Mouse (Mus musculus) left cerebral cortex, adult 6 months (tissue): ENCODE results near the gene Snx5. TPM values are rescaled to one million over a fixed set of nuclear protein-coding genes. Genes with fewer than 3 reads are reported as not detected.

ENCODE experiments used
- long read RNA-seq, 2 experiments: library from polyadenylated mRNA; unstranded; transcript quantifications; one replicate each; pipeline ENCODE4 v2.0.0; 2019 to 2020
- polyA plus RNA-seq: library from polyadenylated mRNA; unstranded; fragments of <200 nt; fragmentation: Nextera tagmentation; gene quantifications from 2 replicates; pipeline ENCODE4 v1.2.3, GENCODE M21; 2021

Gene Snx5
- polyA plus RNA-seq = 100.0 and 131 TPM in 2 replicates
- long read RNA-seq, experiment 1, transcript Snx5-201 (13 exons, 2,419 nt) = major isoform, 770 of 1,030 reads
- long read RNA-seq, experiment 1, transcript Snx5-202 (14 exons, 2,512 nt) = minor isoform, 170 of 1,030 reads
- long read RNA-seq, experiment 1, partial matches to known transcripts = 35 of 1,030 reads
- long read RNA-seq, experiment 1, other reads (novel, unspliced or antisense) = 55 of 1,030 reads
- long read RNA-seq, experiment 2, transcript Snx5-202 (14 exons, 2,512 nt) = minor isoform, 33 of 192 reads
- long read RNA-seq, experiment 2, transcript Snx5-201 (13 exons, 2,419 nt) = major isoform, 123 of 192 reads
- long read RNA-seq, experiment 2, partial matches to known transcripts = 11 of 192 reads
- long read RNA-seq, experiment 2, other reads (novel, unspliced or antisense) = 23 of 192 reads

DNA sequence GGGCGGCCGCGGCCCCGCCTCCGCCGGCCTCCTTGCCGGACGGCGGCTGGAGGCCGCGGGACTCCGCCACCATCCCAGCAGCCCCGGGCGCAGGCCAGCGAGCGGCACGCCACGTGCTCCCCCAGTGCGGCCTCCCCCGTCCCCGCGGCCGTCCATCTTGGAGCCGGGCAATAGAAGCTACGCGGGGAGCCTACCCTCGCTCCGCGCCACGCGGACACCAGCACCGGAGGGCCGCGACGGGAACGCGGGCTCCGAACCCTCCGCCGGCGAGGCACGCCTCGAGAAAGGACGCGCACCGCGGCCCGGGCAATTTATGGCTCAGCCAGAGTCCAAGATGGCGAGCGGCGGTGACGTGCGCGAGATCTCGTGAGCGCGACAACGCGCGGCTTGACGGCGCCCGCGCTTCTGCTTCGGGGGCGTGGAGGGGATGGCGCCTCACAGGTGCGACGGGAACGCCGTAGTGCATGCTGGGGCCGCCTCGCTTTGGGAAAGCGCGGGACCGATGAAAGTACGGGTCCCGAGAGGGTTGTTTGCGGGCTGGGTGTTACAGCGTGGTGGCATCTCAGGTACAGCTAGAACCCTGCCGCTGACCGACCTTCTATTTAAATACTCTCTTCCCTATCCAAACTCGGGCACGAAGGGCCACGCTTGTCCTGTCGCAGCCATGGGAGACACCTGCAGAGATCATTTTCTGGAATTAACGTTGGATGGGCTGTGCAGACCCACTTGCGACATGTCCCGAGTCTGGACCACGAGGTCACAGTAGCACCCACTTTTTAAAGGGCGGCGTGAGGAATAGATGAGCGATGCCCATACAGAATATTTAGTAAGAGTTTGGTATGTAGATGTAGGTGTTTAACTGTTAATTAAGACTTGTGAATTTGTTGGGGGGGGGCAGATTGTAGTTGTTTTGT lies at the start of gene Snx5, which contains the start of gene Mgme1:
Gene Snx5, minus strand, starts transcription at position 400 of the 914 bp plus-strand sequence.
Gene Mgme1, plus strand, starts transcription at position 157 of the 914 bp plus-strand sequence.

Other genes starting within 250 kb of the Snx5 start
- gene Banf2, start 237.8 kb downstream of the Snx5 start, polyA plus RNA-seq = not detected in 2 replicates
- 7.2 and 7.4 TPM in 2 replicates for gene Mgme1, start 243 bp downstream of the Snx5 start, polyA plus RNA-seq
- gene Ovol2, start 61.2 kb upstream of the Snx5 start, polyA plus RNA-seq = 15.6 and 17.2 TPM in 2 replicates
- gene Kat14, start 98.1 kb upstream of the Snx5 start, polyA plus RNA-seq = 14.1 and 14.4 TPM in 2 replicates
- 3.7 and 8.5 TPM in 2 replicates for gene Pet117, start 98.1 kb upstream of the Snx5 start, polyA plus RNA-seq